Mouse (Mus musculus) C2C12 (cell line): Measurements from ENCODE around the gene Mapk11.

Source experiments
- CEBPB ChIP-seq: IDR thresholded peaks from one replicate; pipeline ENCODE4 v1.6.1; 2011; ENCODE audit warnings: low read depth, mild to moderate bottlenecking, control low read depth, moderate library complexity
- CTCF ChIP-seq: IDR thresholded peaks from one replicate; pipeline ENCODE4 v1.5.1; 2011; ENCODE audit not compliant: control insufficient read depth, insufficient read depth, insufficient read length
- FOSL1 ChIP-seq: IDR thresholded peaks from one replicate; pipeline ENCODE4 v1.8.0; 2011; ENCODE audit warnings: mild to moderate bottlenecking, low read length; ENCODE audit not compliant: poor library complexity, insufficient read depth, severe bottlenecking
- MAX ChIP-seq: IDR thresholded peaks from one replicate; pipeline ENCODE4 v1.6.1; 2011; ENCODE audit warnings: mild to moderate bottlenecking, control low read depth
- MYOD1 ChIP-seq: IDR thresholded peaks from one replicate; pipeline ENCODE4 v1.6.1; 2011; ENCODE audit warnings: low read depth; ENCODE audit not compliant: control insufficient read depth, insufficient read length
- MYOG ChIP-seq: IDR thresholded peaks from one replicate; pipeline ENCODE4 v1.6.1; 2011; ENCODE audit not compliant: control insufficient read depth, insufficient read length; ENCODE audit errors: extremely low read depth
- USF1 ChIP-seq: IDR thresholded peaks from one replicate; pipeline ENCODE4 v1.6.1; 2011; ENCODE audit warnings: low read depth, mild to moderate bottlenecking, control low read depth, moderate library complexity

GRCm38 (mm10) chr15:89130245-89130644 lies 19.2 kb downstream of the Mapk11 start:
- no peak for TF ChIP-seq CTCF
- no peak for TF ChIP-seq USF1
- no peak for TF ChIP-seq MYOG
- no peak for TF ChIP-seq MAX
- TF ChIP-seq FOSL1 = no peak
- TF ChIP-seq MYOD1 = no peak
- no peak for TF ChIP-seq CEBPB
